Mouse (Mus musculus) urinary bladder, postnatal 10 days (tissue): Measurements from ENCODE around the gene Taf6l.

Source experiments
- DNase-seq: peaks from one replicate; pipeline ENCODE4 v3.0.0; 2022; ENCODE audit warnings: low spot score

The Taf6l gene

GRCm38 (mm10) chr19:8790171-8790570 is 4.0 kb upstream of the Taf6l start:
- DNase-seq, result no peak

- no peak for DNase-seq
Observed at GRCm38 (mm10) chr19:8789171-8789570, 3.0 kb upstream of the Taf6l start.

- DNase-seq, result no peak
Observed at GRCm38 (mm10) chr19:8788521-8788920, 2.3 kb upstream of the Taf6l start.

- DNase-seq, result no peak
Observed at GRCm38 (mm10) chr19:8774951-8775421, 11.2 kb downstream of the Taf6l start.

GRCm38 (mm10) chr19:8774086-8774835 is 12.0 kb downstream of the Taf6l start, which contains the start of gene Tmem179b:
Gene Tmem179b, minus strand, starts transcription at chr19:8774467.
- peak; percentile 86 for DNase-seq

DNA sequence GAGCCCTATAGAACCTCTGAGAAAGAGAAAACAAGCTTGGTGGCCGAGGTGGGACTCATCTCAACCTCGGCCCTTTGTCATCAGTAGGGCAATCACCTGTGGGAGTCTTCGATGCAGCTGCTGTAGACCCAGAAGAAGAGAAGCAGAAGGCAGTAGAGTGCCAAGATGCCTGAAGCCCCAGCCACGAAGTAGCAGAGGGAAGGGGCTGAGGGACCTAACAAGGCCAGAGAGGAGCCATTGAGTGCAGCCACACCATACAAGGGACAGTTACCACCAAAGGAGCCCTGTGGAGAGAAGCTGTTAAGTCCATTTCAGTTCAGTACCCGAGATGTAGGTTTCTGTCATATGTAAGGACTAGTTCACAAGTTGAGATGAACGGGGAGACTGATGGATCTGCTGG is 12.8 kb downstream of the Taf6l start:
- DNase-seq, result no peak

- no peak for DNase-seq
Observed at GRCm38 (mm10) chr19:8772996-8773395, 13.2 kb downstream of the Taf6l start.

GRCm38 (mm10) chr19:8770567-8771270 is 15.5 kb downstream of the Taf6l start, which contains the start of gene Tmem223:
Gene Tmem223, plus strand, starts transcription at chr19:8770996.
- DNase-seq, result peak; percentile 27

DNA sequence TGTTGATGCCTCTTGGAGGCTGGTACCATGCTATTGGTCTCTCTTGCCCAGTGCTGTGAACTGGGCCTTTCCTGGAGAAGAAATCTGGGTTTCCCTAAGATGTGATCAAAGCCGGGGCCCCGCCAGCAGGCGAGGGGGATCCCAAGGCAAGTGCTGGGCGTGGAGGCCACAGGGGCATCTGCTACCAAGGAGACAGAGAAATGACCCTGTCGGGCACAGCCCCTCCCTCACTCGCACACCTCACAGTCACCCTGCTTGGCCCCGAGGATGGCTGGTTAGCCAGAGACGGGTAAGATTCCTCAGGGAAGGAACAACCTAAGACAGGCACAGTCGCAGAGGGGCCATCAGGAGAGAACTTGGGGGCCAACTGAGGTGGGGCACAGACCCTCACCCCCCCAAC is 20.7 kb downstream of the Taf6l start:
- DNase-seq, result no peak

DNA sequence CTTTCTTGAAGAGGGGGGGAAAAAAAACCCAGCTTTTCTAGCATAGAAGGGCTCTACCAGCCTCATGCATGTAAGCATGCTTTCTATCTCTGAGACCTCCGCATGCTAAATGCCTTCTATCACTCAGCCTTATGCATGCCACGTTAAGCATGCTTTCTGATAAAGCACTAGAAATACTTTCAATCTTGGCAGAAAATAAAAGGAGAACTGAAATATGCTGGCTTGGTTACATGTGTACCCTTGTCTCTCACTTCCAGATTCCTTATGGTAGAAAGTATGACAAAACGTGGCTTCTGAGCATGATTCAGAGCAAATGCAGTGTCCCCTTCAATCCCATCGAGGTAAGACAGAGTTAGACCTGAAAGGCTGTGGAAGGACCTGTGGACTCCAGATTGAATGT is 22.9 kb downstream of the Taf6l start:
- DNase-seq, result no peak

- DNase-seq, result no peak
Observed at GRCm38 (mm10) chr19:8760757-8761156, 25.5 kb downstream of the Taf6l start.

DNA sequence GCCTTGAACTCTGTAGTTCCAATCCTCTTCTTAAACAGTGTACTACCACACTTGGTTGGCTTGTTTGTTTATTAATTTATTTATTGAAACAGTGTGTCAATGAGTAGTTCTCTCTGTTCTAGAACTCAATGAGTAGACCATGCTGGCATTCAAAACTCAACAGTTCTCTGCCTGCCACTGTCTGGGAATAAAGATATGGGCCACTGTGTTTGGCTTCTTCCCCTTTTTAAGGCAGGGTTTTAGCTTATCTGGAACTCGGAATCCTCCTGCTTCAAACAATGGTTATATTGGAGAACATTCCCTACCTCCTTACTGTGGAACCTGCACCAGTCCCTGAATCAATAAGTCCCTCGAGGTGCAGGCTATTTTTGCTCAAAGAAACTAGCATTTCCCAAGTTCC is 27.3 kb downstream of the Taf6l start:
- DNase-seq, result no peak

GRCm38 (mm10) chr19:8757471-8757998 is 28.7 kb downstream of the Taf6l start:
- no peak for DNase-seq

GRCm38 (mm10) chr19:8756635-8757387 is 29.4 kb downstream of the Taf6l start, which contains the start of gene Nxf1:
Gene Nxf1, plus strand, starts transcription at chr19:8757073.
- DNase-seq, result peak; percentile 70

DNA sequence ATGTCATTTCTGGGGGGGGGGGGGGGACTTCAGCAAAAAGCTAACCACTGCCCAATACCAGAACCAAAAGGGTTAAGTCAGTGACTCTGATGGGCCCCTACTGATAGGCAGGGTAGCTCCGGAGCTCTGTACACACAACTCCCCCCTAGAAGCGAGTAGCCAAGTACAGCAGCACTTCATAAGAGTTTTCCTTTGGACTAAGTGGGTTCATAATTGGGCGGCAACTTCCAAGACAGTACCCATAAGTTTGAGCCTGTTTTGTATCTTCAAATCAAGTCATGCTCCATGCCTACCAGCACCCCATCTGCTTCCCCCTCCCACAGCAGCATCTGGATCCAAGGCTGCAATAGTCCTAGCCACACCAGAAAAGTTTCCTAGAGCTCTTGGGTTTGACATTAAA is 30.6 kb downstream of the Taf6l start:
- no peak for DNase-seq

- no peak for DNase-seq
Observed at GRCm38 (mm10) chr19:8747368-8747767, 38.8 kb downstream of the Taf6l start.

- no peak for DNase-seq
Observed at GRCm38 (mm10) chr19:8745382-8745781, 40.8 kb downstream of the Taf6l start.

- DNase-seq, result no peak
Observed at GRCm38 (mm10) chr19:8742176-8742575, 44.0 kb downstream of the Taf6l start.

DNA sequence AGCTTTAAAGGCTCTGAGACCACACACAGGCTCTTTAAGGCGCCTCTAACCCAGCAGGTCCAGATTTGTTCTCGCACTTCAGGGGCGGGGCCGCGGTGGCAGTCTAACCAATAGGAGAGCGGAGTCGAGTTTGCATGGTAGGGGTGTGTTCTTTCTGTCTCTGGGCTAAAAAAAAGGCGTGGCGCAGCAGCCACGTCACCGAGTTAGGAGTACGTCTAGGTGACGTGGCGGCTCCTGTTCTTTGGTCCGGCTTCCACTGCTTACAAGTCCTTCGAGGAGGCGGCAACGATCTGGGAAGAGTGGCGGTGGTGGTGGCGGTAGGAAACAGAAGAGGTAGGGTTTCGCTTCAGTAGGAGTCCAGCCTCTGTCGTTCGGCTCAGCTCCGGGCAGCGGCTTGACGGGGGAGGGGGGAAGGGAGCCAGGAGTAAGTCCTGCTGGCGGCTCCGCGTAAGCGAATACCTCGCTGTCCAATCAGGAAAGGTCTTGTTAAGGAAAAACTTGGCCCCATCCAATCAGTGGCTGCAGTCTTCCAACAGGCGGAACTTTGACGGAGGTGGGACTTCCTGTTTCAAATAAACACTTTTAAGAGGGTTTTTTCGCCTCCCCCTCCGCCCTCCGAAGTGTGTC is 44.9 kb downstream of the Taf6l start, which contains the start of gene Stx5a:
Gene Stx5a (plus strand): TSS at position 171 of the 627 bp plus-strand sequence.
- DNase-seq, result peak; percentile 77

- DNase-seq, result no peak
Observed at GRCm38 (mm10) chr19:8740603-8741002, 45.6 kb downstream of the Taf6l start, which contains the start of gene 1700092M07Rik. Gene 1700092M07Rik, plus strand, starts transcription at chr19:8740718.

DNA sequence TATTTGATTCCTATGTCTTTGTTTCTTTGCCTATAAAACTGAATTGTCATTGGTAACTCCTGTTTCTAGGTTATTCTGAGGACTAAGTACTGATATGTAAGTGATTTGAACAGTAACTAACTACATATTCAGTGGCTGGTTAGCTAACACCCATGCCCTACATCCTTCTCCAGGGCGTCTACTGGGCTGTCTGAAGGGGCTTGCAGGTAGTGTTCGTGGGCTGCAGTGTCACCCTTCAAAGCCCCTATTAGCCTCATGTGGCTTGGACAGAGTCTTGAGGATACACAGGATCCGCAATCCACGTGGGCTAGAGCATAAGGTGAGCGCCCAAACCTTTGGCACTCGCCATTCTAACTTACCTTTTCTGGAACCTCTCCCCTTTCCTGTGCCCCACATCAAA is 46.6 kb downstream of the Taf6l start:
- no peak for DNase-seq

DNA sequence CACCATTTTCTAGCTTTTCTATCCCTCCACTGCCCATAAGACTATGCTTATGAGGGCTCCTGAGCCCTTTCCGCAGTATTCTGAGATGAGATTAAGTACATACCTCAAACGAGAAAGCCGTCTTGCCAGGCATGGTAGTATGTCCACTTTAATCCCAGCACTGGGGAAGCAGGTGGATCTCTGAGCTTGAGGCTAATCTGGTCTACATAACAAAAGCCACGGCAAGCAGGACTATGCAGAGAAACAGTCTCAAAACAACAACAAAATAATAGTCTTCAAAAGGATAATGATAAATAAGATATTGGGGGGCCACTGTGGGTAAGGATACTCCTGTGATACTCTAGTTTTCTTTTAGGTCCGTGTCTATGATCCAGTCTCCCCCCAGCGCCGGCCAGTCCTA is 47.3 kb downstream of the Taf6l start:
- DNase-seq, result no peak
